Mouse (Mus musculus) liver, embryonic 14.5 days (tissue): ENCODE measurements at regions not wholly inside any gene's neighbourhood (a gene's known extent, or its start where the extent isn't known, plus 50 kb on each side); places are given as distances from the start of the nearest gene placed in this dataset.

Source experiments
- CTCF ChIP-seq: IDR thresholded peaks from 2 replicates; pipeline ENCODE4 v1.5.1; 2016; ENCODE audit warnings: antibody characterized with exemption, low read depth, control low read depth
- EP300 ChIP-seq: IDR thresholded peaks from 2 replicates; pipeline ENCODE4 v1.6.1; 2016; ENCODE audit warnings: antibody characterized with exemption, low read depth

GRCm38 (mm10) chr8:80168688-80169087 is 110.9 kb upstream of the Hhip start:
- TF ChIP-seq CTCF, result no peak
- no peak for TF ChIP-seq EP300
